Comparison of ENCODE assay signal across 30 mouse cellular contexts in the genomic region with DNA sequence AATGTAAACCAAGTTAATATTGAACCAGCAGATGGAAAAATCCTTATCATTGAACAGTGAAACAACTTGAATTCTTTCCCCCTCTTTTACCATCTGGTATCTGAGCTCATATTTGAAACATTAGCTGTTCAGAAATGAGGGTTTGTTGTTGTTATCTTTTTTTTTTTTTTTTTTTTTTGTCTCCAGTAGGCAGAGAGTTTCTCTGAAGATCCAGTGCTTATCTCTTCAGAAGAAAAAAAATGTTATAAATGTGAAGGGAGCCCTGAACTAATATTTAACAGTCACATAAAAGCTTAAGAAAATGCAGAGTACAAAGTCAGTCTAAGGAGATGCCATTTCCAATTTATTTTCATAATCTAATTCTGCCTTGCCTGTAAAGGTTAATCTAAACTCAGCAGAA.
"Had no signal": no experiment of that assay in that cellular context is flagged by ENCODE, and none has a peak within 500 bp of the region (broad histone marks: within the 10 kb centered on the region; RNA-seq: fewer than 3 reads in every experiment).

No protein-coding gene starts in this region.

- H3K9ac ChIP-seq: heart, embryonic 12.5 days; heart, embryonic 13.5 days; heart, embryonic 15.5 days; hindbrain, embryonic 12.5 days; hindbrain, embryonic 13.5 days; hindbrain, embryonic 14.5 days; hindbrain, embryonic 15.5 days; intestine, embryonic 15.5 days; kidney, embryonic 15.5 days had no signal

- DNase-seq: heart, postnatal 10 days; heart, postnatal 14 days; heart, postnatal 36 days; heart, postnatal 4 days; kidney, adult 11 months; kidney, adult 18-20 months; kidney, adult 2 months; kidney, adult 8-10 months; kidney, adult 9 months; kidney, postnatal 10 days; kidney, postnatal 14 days; kidney, postnatal 25 days; kidney, postnatal 36 days; kidney, postnatal 4 days; layer of hippocampus, adult 9-11 months; layer of hippocampus, postnatal 36 days had no signal

- H3K4me1 ChIP-seq: heart, embryonic 12.5 days; heart, embryonic 13.5 days; heart, embryonic 15.5 days; hindbrain, embryonic 10.5 days; hindbrain, embryonic 12.5 days; hindbrain, embryonic 13.5 days; hindbrain, embryonic 15.5 days; intestine, embryonic 15.5 days; kidney, embryonic 15.5 days had no signal

- H3K4me3 ChIP-seq: heart, embryonic 12.5 days; heart, embryonic 13.5 days; heart, embryonic 15.5 days; hindbrain, embryonic 10.5 days; hindbrain, embryonic 12.5 days; hindbrain, embryonic 13.5 days; hindbrain, embryonic 15.5 days; intestine, embryonic 15.5 days; kidney, embryonic 15.5 days; layer of hippocampus, adult 2 months; left cerebral cortex, adult 2 months had no signal

- H3K9me3 ChIP-seq: heart, embryonic 12.5 days; heart, embryonic 13.5 days; heart, embryonic 15.5 days; hindbrain, embryonic 10.5 days; hindbrain, embryonic 12.5 days; hindbrain, embryonic 13.5 days; hindbrain, embryonic 15.5 days; intestine, embryonic 15.5 days; kidney, embryonic 15.5 days had no signal

- H3K36me3 ChIP-seq: heart, embryonic 12.5 days; heart, embryonic 13.5 days; heart, embryonic 15.5 days; hindbrain, embryonic 10.5 days; hindbrain, embryonic 12.5 days; hindbrain, embryonic 13.5 days; hindbrain, embryonic 15.5 days; intestine, embryonic 15.5 days; kidney, embryonic 15.5 days had no signal

- H3K27me3 ChIP-seq: heart, embryonic 12.5 days; heart, embryonic 13.5 days; heart, embryonic 15.5 days; hindbrain, embryonic 12.5 days; hindbrain, embryonic 13.5 days; hindbrain, embryonic 15.5 days; intestine, embryonic 15.5 days; kidney, embryonic 15.5 days had no signal

- H3K27ac ChIP-seq: heart, embryonic 13.5 days; heart, embryonic 15.5 days; hindbrain, embryonic 10.5 days; hindbrain, embryonic 12.5 days; hindbrain, embryonic 13.5 days; hindbrain, embryonic 14.5 days; hindbrain, embryonic 15.5 days; hindbrain, postnatal 0 days; intestine, embryonic 15.5 days; kidney, embryonic 15.5 days; kidney, postnatal 0 days; layer of hippocampus, adult 2 months; left cerebral cortex, adult 2 months had no signal
